Mouse (Mus musculus): ENCODE measurements around the gene Scnn1g. TPM values are rescaled to one million over a fixed set of nuclear protein-coding genes. Genes with fewer than 3 reads are reported as not detected.

Gene Scnn1g
- total RNA-seq (2017), result not detected in 2 replicates

GRCm38 (mm10) chr7:121734171-121734831 is at the start of gene Scnn1g:
TSS of gene Scnn1g (plus strand) at chr7:121734479.
- peak; percentile 97 to 99 for ATAC-seq (replicated peaks in 1 of 2; ENCODE audit: insufficient read depth in 1 of 2, low FRiP score in 2 of 2, low TSS enrichment in 1 of 2, low read depth in 1 of 2, poor library complexity in 2 of 2, severe bottlenecking in 2 of 2)

GRCm38 (mm10) chr7:121685140-121685984 is 48.9 kb upstream of the Scnn1g start:
- ATAC-seq (replicated peaks in 1 of 2; ENCODE audit: insufficient read depth in 1 of 2, low FRiP score in 2 of 2, low TSS enrichment in 1 of 2, low read depth in 1 of 2, poor library complexity in 2 of 2, severe bottlenecking in 2 of 2), result no peak

DNA sequence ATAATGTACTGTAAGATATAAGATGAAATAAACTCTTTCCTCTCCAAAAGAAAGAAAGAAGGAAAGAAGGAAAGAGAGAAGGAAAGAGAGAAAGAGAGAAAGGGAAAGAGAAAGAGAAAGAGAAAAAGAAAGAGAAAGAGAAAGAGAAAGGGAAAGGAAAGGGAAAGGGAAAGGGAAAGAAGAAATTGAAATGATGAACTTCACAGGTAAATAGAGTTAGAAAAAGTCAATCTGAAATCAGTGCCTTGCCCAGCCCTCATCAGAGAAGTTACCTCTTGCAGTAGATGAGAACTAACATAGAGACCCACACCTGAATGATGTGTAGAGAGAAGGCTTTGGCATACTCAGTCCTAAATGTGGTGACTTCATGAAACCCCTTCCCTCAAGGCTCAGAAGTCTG is 44.9 kb upstream of the Scnn1g start:
- no peak for ATAC-seq (replicated peaks in 1 of 2; ENCODE audit: insufficient read depth in 1 of 2, low FRiP score in 2 of 2, low TSS enrichment in 1 of 2, low read depth in 1 of 2, poor library complexity in 2 of 2, severe bottlenecking in 2 of 2)

DNA sequence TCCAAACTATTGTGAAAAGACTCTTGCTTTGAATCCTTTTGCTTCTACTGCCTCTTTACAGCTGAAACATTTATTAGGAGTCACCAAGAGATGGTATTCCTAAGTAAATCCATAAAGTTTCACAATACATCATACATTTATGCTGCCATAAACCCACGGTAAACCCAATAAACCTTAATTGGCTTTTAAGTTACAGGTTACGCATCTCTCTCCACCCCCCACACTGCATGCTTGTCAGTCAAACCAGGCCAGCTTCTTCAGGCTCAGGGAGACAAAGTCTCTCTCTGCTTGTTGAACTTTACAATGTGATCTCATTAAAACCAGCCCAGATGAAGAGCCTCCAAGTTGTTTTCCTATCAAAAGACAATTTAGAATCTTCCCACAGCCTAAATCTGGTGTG is 42.5 kb upstream of the Scnn1g start:
- no peak for ATAC-seq (replicated peaks in 1 of 2; ENCODE audit: insufficient read depth in 1 of 2, low FRiP score in 2 of 2, low TSS enrichment in 1 of 2, low read depth in 1 of 2, poor library complexity in 2 of 2, severe bottlenecking in 2 of 2)

GRCm38 (mm10) chr7:121697170-121697569 is 37.1 kb upstream of the Scnn1g start:
- ATAC-seq (replicated peaks in 1 of 2; ENCODE audit: insufficient read depth in 1 of 2, low FRiP score in 2 of 2, low TSS enrichment in 1 of 2, low read depth in 1 of 2, poor library complexity in 2 of 2, severe bottlenecking in 2 of 2), result no peak

GRCm38 (mm10) chr7:121697574-121697973 is 36.7 kb upstream of the Scnn1g start:
- no peak for ATAC-seq (replicated peaks in 1 of 2; ENCODE audit: insufficient read depth in 1 of 2, low FRiP score in 2 of 2, low TSS enrichment in 1 of 2, low read depth in 1 of 2, poor library complexity in 2 of 2, severe bottlenecking in 2 of 2)

GRCm38 (mm10) chr7:121699218-121699617 is 35.1 kb upstream of the Scnn1g start:
- ATAC-seq (replicated peaks in 1 of 2; ENCODE audit: insufficient read depth in 1 of 2, low FRiP score in 2 of 2, low TSS enrichment in 1 of 2, low read depth in 1 of 2, poor library complexity in 2 of 2, severe bottlenecking in 2 of 2), result no peak

DNA sequence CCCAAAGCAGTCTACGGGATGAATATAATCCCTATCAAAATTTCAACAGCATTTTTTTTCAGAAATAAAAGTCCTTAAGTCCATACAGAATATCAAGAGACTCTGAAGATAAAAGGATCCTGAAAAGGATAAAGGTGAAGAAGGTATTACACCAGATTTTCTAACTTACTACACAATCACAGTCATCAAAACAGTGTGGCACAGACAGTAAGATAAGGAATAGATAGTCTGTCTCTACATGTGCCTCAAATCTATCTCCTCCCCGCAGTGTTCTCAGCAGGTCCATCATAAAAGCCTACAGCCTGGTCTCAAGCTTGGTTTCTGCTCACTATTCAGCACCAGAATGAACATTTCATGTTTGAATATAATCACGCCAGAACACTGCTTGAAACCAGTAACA is 33.8 kb upstream of the Scnn1g start:
- ATAC-seq (replicated peaks in 1 of 2; ENCODE audit: insufficient read depth in 1 of 2, low FRiP score in 2 of 2, low TSS enrichment in 1 of 2, low read depth in 1 of 2, poor library complexity in 2 of 2, severe bottlenecking in 2 of 2), result no peak

DNA sequence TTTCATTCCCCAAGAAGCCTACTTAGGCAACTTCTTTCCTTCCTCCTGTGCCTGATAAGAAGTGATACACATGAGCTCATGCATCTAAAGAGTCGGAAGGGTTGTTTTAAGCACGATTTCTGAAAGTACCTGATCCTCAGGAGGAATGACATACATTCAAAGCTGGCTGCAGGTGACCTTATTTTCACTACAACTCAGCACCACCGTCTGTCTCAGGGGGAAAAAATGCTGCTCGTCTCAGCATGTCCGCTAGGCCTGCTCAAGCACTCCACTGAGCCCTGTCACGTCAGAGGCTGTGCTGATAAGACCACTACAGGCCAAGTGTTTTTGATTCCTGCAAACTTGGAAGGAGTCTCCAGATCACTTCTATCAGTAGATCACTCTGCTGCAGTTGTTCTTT is 32.3 kb upstream of the Scnn1g start:
- ATAC-seq (replicated peaks in 1 of 2; ENCODE audit: insufficient read depth in 1 of 2, low FRiP score in 2 of 2, low TSS enrichment in 1 of 2, low read depth in 1 of 2, poor library complexity in 2 of 2, severe bottlenecking in 2 of 2), result no peak

GRCm38 (mm10) chr7:121705051-121705450 is 29.2 kb upstream of the Scnn1g start:
- no peak for ATAC-seq (replicated peaks in 1 of 2; ENCODE audit: insufficient read depth in 1 of 2, low FRiP score in 2 of 2, low TSS enrichment in 1 of 2, low read depth in 1 of 2, poor library complexity in 2 of 2, severe bottlenecking in 2 of 2)

DNA sequence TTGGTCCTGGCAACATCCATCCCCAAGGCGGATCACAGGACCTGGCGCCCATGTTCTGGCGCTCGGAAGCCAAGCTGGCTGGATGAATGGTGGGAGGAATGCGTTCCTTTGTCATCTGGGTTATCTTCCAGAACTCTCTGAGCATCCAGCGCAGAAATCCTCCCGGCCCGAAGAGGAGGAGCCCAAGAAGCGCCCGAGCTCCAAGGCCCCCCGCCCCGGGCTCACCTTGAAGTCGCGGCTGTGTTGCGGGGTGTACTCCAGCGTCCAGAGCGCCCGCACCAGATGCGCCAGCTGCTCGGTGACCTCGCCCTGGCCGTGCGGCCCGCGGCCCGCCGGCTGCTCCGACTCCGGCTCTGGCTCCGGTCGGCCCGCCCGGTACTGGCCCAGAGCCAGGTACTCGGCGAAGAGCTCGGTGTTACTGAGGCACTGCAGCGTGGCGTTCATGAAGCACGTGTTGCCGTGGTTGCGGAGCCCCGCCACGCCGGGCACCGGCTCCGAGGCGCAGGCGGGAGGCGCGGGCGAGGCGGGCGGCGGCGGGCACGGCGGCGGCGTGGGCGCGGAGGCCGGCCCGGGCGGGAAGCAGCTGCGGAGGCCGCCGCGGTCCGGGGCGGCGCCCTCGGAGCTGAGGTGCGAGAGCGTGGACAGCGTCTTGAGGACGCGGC is 27.7 kb upstream of the Scnn1g start:
- ATAC-seq (replicated peaks in 1 of 2; ENCODE audit: insufficient read depth in 1 of 2, low FRiP score in 2 of 2, low TSS enrichment in 1 of 2, low read depth in 1 of 2, poor library complexity in 2 of 2, severe bottlenecking in 2 of 2), result no peak

DNA sequence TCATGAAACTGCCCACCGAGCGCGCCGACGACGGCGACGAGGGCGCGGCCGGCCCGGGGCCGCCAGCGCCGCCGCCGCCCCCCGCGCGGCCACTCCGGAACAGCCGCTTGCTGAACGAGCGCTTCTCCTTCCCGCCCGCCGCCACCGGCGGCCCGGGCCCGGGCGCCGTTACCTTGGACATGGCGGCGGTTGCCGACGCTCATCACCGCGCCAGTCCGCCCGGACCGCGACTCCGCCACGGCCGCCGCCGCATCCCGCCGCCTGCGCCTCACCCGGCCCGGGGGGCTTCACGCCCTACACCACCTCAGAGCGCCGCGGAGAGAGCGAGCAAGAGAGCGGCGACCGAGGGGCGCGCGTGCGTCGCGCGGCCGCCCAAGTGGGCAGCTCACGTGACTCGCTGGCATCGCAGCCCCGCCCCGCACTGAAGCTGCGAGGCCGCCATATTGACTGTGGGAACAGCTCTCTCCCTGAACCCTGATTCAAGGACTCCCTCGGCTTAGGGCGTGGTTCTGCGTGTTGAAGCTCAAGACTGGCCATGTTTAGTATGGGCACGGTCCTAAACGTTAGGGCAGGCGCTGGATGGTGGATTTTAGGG is 27.1 kb upstream of the Scnn1g start, which contains the start of gene Usp31:
Gene Usp31 (minus strand): TSS at position 181 of the 595 bp plus-strand sequence.
- peak; percentile 98 to 99 for ATAC-seq (replicated peaks in 1 of 2; ENCODE audit: insufficient read depth in 1 of 2, low FRiP score in 2 of 2, low TSS enrichment in 1 of 2, low read depth in 1 of 2, poor library complexity in 2 of 2, severe bottlenecking in 2 of 2)

- no peak for ATAC-seq (replicated peaks in 1 of 2; ENCODE audit: insufficient read depth in 1 of 2, low FRiP score in 2 of 2, low TSS enrichment in 1 of 2, low read depth in 1 of 2, poor library complexity in 2 of 2, severe bottlenecking in 2 of 2)
Observed at GRCm38 (mm10) chr7:121711171-121711570, 23.1 kb upstream of the Scnn1g start.

DNA sequence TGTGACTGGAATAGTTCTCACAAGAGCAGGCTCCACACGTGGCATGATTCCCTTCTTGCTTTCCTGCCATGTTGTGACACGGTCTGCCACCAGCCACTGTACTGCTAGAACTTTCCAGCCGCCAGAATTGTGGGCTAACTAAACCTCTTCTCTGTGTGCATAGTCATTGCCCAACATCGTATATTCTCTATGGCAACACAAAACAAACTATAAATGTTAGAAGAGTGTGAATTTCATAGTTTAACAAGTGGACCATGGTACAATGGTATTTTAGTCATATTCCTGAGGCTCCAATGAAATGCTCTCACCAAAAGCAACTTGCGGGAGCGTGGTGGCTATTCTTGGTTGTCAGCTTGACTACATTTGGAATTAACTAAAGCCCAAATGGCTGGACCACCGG is 17.2 kb upstream of the Scnn1g start:
- no peak for ATAC-seq (replicated peaks in 1 of 2; ENCODE audit: insufficient read depth in 1 of 2, low FRiP score in 2 of 2, low TSS enrichment in 1 of 2, low read depth in 1 of 2, poor library complexity in 2 of 2, severe bottlenecking in 2 of 2)

GRCm38 (mm10) chr7:121730225-121730624 is 4.1 kb upstream of the Scnn1g start:
- ATAC-seq (replicated peaks in 1 of 2; ENCODE audit: insufficient read depth in 1 of 2, low FRiP score in 2 of 2, low TSS enrichment in 1 of 2, low read depth in 1 of 2, poor library complexity in 2 of 2, severe bottlenecking in 2 of 2), result peak in 1 of 2 experiments; percentile 46; a peak in 2 of 4 replicates

GRCm38 (mm10) chr7:121737511-121738415 is 3.5 kb downstream of the Scnn1g start:
- ATAC-seq (replicated peaks in 1 of 2; ENCODE audit: insufficient read depth in 1 of 2, low FRiP score in 2 of 2, low TSS enrichment in 1 of 2, low read depth in 1 of 2, poor library complexity in 2 of 2, severe bottlenecking in 2 of 2), result no peak

- no peak for ATAC-seq (replicated peaks in 1 of 2; ENCODE audit: insufficient read depth in 1 of 2, low FRiP score in 2 of 2, low TSS enrichment in 1 of 2, low read depth in 1 of 2, poor library complexity in 2 of 2, severe bottlenecking in 2 of 2)
Observed at GRCm38 (mm10) chr7:121750244-121750643, 16.0 kb downstream of the Scnn1g start.
